Mouse (Mus musculus): Measurements from ENCODE around the gene Plekha7. TPM values are rescaled to one million over a fixed set of nuclear protein-coding genes. Genes with fewer than 3 reads are reported as not detected.
A peak's percentile ranks its signal among the peaks of the same experiment; 100 is the strongest.

The Plekha7 gene
- total RNA-seq, 2 experiments from 2014 or later: 18.7 to 21.5 TPM

DNA sequence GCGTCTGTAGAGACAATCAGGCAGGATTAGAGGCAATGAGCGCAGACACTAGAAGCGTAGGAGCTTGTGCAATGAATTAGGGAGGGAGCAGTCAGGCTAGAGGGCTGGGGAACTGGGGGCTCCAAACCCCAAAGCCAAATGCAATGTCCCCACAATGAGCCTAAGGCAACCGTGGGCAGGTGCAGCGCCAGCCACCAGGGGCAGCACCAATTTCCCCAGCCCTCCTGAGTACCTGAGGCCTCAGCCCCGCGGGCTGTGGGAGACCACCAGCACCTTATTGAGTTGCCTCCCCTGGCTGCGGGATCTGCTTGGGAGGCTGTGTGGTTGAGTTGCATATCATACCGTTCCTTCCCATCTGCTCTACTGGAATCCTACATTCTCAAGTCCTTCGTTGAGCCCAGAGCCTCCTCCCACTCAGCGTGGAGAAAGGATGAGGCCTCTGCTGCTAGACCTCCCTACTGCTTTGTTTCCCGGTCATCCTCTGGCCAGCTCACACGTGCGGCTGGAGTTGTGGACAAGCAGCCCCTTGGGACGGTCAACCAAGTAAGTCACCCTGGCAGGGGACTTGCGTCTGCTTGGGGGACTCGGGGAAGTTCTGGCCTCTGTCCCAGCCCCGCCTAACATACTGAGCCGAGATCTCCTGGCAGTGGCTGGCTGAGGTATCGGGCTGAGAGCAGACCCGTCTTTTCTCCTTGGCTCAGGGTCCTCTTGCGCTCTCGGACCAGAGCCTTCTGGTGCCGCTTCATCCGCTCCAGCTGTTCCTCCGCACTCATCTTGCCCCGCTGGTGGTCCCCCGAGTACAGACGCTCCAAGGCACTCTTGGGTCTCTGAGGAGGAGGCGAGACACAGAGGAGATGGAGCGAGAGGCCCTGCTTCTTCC, 173.5 kb downstream of the Plekha7 start:
- no peak for DNase-seq (ENCODE audit: low spot score in 2 of 2)

DNA sequence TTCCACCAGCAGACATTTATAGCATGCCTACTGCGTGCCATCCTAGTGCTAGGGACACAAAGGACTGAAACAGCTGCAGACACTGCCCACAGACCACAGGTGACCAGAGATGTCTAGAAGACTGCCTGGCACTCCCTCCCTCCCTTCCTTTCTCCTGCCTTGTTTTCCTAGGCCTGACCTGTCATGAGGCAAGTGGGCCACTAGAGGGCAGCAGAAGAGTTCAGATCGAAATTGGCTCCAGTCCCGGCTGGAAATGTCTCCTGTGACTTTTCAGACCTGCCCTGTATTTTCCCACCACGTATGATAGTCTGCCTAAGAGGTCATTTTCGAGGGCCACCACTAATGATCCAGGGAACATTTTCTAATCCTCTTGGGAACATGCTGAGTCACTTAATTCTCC, 176.1 kb downstream of the Plekha7 start:
- peak; percentile 79 to 86 for DNase-seq (ENCODE audit: low spot score in 2 of 2)

DNA sequence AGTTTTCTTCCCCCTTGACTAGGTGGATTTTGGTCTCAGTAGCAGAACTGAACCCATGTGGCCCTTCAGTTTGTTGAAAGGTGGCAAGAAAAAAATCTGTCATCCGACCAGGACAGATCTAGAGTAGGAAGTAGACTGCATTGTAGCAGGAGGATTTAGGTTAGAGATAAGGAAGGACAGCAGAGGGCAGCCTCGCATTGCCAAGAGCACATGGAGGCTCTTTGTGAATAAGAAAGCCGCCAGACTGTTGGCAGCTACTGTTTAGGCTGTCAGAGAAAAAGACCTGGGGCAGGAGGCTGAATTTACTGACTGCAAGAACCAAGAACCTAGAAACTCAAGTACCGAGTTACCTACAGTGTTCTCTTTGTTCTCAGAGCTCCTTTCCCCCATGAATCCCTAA, 176.8 kb downstream of the Plekha7 start:
- DNase-seq (ENCODE audit: low spot score in 2 of 2): peak in 1 of 2 experiments; percentile 30

DNA sequence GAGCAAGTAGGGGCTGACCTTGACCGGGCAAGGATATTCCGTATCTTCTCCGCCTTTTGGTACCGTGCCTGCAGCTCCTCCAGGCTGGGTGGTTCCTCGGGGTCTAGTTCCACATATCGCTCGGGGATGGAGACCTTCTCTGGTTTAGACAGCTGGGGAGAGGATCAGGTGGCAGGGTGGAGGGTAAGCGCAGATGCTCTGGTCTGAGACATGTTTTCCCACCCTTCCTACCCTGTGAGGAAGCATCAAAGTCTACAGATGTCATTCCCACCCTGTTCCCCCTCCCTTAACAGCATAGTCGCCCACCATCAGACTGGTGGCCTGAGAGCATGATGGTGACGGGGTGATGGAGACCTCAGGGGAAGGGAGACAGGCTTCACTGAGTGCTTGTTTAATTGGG, 178.8 kb downstream of the Plekha7 start:
- no peak for DNase-seq (ENCODE audit: low spot score in 2 of 2)

DNA sequence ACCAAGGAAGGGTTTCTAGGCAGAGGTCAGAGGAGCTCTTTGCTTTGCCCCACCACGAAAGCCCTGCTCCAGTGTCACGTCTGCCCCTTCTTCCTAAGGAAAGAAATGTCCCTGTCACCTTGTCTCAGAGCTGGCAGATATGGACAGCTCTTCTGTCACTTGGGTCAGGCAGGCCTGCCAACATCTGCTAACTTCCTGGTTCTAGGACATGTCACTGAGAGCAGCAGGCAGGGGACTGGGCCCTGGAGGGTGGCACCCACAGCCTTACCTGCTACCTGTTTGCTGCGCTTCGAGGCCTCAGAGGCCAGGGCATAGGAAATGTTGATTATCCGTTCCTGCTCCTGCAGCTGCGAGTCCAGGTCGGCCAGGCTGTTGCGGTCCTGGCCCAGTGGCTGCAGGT, 179.9 kb downstream of the Plekha7 start:
- DNase-seq (ENCODE audit: low spot score in 2 of 2): no peak

DNA sequence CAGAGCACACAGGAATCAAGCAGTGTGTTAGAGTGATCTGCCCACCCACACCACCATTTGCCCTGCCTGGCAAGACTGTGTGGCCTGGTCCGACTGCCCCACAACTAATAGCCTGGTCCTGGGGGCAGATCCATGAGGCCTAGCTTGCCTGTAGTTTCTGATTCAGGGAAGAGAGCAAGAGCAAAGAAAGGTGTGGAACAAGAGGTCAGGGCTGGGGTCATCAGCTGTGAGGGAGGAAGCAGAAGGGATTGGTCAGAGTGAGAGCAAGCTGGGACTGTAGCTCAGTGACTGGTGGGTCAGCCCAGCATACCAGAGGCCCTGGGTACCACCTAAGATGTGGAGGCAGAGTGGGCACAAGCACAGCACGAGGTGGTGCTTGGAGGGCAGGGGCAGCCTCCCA, 181.1 kb downstream of the Plekha7 start:
- no peak for DNase-seq (ENCODE audit: low spot score in 2 of 2)

DNA sequence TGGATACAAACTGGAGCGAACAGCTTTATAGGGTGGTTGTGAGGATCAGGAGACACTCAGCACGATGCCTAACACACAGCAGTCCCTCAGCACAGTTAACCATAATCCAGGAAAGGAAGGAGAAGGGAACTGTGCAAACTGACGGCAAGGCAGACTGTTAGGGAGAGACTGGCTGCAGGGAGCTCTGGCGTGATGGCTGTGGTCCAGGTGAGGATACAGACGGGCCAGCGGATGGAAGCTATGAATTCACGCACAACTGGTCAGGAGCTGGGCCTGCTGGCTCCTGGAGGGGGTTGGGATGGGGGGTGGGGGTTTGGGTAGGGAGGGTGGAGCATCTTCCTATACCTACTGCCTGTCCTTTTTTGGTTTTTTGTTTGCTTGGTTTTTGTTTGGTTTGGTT, 182.5 kb downstream of the Plekha7 start:
- DNase-seq (ENCODE audit: low spot score in 2 of 2): no peak

DNA sequence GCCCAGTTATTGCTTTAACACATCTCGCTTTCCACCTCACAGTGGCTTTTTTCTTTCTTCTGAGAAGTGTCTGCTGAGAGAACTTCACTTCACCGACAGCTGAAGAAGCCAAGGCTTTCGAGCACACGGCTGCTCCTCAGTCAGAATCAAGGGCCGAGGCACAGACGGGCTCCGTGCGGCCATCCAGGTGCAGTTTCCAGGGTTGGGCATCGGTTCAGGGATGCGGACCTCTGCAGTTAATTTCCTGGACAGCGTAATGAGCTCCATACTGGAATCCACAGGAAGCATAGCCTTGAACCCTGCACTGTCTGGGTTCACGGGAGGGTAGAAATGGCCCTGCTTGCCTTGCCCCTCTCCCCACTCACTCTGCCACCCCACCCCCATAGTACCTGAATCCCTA, 184.1 kb downstream of the Plekha7 start:
- DNase-seq (ENCODE audit: low spot score in 2 of 2): no peak

DNA sequence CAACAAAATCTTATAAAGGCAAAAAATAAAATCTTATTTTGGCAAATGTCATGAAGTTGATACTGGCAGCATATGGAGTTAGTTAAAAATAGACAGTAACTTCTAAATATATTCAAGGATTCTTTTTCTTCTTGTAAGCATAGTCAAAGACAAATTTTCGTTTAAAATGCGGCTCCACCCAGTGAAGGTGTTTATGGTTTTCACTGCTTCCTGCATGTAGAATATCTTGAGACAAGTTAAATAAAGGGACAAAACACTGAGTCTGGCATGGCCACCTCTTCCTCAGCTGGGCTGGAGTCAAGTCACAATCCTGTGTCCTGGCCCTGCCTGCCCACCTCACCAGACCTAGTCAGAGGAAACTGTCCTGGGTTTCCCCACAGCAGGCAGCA, 184.6 kb downstream of the Plekha7 start:
- DNase-seq (ENCODE audit: low spot score in 2 of 2): no peak

DNA sequence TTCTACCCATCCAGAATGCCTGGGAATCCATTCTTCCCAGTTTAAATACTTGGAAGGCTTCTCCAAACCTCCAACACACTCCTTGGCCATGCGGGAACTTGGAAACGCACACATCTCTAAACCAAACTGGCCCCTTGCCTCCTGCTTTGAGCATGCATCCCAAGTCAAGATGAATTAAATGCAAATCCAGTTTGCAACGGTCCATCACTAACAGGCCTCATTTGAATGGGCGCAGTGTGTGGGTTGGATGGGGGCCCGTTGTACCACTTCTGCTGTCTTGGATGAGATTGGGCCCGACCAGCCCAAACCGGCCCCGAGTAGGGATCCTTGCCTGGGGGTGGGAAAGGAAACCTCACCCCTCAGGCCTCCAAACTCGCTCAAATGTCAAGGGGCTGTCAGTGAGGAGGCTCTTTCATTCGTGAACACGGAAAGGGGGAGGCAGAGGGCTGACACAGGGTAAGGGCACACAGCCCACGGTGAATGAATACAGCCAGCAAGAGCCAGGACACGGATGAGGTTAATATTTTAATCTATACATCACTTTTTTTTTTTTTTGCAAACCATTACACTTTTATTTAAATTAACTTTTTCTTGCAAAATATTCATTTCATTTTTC, 185.1 kb downstream of the Plekha7 start:
- DNase-seq (ENCODE audit: low spot score in 2 of 2): no peak

DNA sequence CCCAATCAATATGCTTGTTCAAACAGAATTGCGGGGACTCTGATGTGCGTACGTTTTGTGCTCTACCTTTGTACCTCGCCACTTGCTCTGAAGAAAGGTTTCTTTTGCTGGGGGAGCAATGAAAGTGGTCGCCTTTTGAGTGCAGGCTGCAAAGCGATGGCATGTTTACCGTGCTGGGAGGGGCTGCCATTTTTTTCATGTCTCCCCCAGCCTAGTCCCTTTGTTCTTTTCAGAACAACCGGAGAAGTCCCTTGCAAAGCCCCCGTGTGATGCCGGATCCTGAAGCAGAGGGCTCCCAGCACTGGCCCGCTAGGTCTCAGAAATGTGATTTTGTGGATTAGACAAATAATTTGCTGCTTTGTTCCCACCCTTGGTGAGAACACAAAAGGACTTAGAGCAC, 187.0 kb downstream of the Plekha7 start:
- no peak for DNase-seq (ENCODE audit: low spot score in 2 of 2)

DNA sequence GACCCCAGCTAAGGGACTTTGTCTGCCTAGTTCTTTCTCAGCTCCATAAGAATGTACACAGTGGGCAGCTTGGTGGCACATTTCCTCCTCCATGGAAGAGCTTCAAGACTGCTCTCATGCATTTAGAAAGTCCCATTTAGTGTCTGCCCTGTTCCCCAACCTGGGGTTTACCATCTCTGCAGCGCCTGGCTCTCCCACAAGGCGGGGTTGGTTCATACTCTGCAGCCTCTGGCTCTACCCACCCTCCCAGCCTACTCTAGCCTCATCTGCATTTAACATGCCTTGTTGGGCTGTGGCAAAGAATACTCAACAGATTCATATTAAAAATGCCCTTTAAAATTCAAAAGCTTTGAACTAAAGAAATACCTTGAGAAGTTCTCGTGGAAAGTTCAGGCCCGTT, 187.4 kb downstream of the Plekha7 start:
- DNase-seq (ENCODE audit: low spot score in 2 of 2): no peak

DNA sequence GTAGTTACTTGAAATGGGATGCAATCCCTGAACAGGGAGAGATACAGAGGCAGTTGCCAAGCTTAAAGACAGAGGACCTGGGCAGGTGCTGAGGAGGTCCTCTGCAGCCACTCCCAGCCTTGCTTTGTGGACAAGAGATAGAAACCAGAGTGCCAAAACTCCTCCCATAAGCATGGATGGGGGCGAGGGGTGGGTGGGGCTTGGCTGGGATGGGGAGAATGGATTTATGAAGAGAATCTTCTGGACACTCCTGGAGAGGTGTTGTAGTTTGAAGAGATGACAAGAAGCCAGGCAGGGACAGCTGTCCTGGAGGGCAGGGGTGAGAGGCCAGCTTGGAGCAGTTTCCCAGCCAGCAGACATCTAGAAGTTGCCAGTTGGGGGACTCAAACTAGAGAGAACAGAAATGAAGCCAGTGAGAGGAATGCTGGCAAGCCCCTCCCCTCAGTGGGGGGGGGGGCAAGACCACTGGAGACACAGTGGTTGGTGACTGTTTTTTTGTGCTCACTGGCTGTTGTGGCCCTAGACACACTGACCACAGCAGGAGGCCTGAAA, 188.8 kb downstream of the Plekha7 start:
- no peak for DNase-seq (ENCODE audit: low spot score in 2 of 2)

DNA sequence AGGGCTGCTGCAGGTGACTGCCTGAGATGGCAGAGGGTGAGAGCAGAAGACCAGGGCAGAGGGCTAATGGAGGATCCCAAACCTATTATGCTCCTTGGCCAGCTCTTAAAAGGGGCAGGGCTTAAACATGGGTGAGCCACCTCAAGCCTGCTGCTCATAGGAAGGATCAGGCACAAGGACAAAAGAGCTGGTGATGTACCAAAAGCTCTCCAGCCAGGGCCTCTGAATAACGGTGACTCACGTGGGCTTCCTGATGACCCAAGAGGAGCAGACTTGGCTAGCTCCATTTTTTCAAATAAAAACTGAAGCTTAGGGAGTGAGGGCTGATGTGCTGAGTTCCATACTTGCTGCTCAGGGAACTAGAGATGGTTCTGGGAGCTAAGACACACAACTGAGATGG, 192.2 kb downstream of the Plekha7 start:
- no peak for DNase-seq (ENCODE audit: low spot score in 2 of 2)

DNA sequence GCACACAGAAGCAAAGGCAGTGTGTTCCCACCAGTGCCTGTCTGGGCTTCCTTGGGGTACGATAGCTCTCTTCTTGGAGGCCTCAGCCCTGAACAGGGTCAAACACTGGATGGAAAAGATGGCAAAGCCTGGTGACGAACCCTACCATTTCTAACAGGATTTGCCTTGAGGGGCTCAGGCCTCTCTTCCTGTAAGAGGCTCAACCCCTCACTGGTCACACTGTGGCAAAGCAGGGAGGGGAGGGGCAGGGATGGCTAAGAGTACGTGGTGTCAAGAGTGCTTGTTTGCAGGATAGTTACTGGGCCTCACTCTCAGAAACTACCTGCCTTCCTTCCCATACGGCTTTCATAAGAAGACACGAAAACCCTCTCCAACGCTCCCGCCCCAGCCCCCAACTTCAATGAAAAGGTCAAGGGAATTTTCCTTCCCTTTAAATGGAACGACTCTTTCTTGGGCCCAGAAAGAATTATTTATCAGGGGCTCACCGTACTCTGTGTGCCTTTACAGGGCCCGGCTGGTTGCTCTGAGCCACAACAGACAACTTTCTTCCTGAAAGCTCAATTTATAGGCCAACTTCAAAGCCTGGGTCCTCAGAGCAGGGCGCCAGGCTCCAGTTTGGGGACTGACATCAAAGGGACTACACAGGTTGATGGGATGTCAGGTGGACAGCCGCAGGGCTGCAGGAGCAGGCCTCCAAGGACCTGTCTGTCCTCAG, 192.8 kb downstream of the Plekha7 start:
- DNase-seq (ENCODE audit: low spot score in 2 of 2): no peak

DNA sequence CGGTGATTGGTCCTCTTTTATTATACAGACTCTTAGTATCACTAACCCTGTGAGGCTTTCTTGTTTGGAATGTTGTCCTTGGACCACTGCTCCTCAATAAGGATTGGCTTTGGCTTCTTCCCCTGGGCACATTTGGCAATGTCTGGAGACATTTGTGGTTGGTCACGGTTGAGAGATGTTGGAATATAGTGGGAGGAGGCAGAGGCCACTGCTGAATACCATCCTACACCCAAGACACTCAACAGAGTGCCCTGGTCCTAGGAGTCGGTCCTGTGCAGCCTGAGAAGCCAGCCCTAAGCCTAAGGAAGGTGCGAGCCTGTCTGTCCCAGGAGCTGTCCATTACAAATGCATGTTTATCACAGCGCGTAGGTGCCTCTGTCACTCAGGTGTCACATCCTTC, 196.6 kb downstream of the Plekha7 start:
- DNase-seq (ENCODE audit: low spot score in 2 of 2): no peak

DNA sequence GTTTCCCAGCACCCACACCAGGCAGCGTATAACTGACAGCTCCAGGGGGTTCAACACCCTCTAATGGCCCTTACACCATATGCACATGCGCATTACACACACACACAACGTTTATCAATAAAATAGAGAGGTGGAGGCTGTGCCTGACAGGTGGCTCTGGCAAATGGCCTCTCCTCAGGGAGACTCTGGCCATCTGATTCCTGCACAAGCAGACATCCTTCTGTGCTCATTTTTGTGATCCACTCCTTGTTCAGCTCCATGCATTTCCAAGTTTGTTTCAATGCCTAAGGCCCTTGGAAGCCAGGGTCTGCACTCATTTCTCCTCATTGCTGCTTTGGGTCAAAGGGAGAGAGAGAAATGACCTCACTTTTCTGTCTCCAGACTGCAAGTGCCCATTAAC, 197.5 kb downstream of the Plekha7 start:
- DNase-seq (ENCODE audit: low spot score in 2 of 2): no peak

DNA sequence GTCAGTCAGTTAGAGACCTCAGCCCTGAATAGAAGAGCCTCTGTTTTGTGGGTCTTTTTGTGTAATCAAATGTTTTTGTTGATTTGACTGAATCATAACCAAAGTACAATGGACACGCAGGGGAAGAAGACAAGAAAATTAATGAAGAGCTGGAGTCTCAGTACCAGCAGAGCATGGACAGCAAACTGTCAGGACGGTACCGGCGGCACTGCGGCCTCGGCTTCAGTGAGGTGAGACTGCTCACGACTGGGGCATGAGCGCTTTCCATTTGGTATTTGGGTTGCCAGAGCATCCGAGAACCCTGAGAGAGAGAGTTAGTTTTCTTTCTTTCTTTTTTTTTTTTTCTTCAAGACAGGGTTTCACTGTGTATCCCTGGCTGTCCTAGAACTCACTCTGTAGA, 205.1 kb downstream of the Plekha7 start:
- DNase-seq (ENCODE audit: low spot score in 2 of 2): no peak

DNA sequence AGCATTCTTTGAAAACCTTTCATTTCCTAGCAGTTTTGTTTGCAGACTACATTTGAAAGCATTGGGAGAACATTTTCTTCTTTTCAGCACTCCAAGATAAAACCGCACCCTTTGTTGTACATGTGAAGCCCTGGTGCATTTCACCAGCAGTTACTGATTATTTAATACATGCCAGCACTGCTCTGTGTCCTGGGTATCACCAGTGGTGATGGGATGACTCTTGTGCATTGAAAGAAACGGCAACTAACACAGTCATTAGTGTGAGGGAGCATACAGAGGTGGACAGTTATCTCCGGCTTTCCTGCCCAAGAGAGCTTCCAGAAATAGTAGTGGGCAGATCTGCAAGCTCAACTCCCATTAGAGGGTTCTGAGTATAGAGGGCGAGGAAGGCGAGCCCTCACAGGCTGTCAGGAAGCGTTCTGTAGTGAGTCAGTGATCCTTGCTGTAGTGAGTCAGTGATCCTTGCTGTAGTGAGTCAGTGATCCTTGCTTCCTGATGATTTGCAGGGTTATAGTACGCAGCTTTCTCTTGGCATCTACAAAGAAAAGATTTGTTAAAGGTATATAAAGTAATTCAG, 208.1 kb downstream of the Plekha7 start:
- DNase-seq (ENCODE audit: low spot score in 2 of 2): no peak

DNA sequence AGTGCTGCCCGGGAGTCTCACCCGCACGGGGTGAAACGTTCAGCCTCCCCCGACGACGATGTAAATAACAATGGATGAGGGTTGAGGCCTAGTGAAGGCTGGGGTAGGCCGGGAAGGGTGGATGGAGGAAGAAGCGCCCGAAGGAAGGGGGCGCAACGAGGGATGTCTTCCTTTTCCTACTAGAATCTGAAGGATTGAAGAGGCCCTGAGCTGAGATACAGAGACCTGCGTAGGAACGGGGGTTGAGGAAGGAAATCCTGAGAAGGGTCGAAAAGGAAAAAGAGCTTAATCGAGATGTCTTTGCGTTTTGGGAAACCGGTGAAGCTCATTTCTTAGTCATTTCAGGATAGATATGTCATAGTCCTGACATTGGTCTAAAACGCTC, 214.7 kb downstream of the Plekha7 start:
- DNase-seq (ENCODE audit: low spot score in 2 of 2): no peak

DNA sequence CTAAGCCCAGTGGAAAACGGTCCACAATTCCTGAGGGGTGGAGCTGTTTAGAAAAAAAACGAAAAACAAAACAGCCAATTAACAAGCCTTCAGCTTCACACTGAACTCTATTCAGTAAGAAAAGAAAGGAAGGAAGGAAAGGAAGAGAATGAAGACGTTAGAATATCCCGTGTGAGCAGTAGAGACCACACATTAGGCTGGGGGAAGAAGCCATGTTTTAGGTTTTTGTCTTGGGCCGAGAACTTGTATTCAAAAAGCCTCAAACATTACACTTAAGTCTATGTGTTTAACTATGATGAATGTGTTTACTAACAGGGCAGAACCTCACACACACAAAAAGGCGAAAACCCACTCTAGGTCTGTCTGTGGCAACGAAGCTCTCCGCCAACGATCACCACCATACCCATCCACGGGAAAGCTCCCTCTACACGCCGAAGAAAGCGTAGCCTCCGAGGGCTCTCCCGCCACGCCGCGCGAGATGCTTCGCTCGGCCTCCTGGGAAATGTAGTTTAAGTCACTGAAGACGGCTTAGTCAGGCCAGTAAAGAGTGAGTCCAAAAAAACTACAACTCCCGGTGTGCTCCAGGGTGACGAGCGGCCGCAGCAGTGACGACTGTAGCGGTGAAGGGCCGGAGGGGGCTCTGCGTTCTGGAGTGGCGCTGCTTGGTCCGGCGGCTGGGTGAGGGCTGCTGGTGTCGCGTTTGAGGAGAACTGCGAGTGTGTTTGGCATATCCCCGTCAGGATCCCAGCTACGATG, 215.3 kb downstream of the Plekha7 start:
- DNase-seq (ENCODE audit: low spot score in 2 of 2): peak; percentile 92 to 97

Measured in left cerebral cortex, adult 18-20 months (tissue).